Mouse (Mus musculus): ENCODE measurements around the gene Smo. TPM values are rescaled to one million over a fixed set of nuclear protein-coding genes. Genes with fewer than 3 reads are reported as not detected.
A peak's percentile ranks its signal among the peaks of the same experiment; 100 is the strongest.

Gene Smo
- polyA plus RNA-seq (2015; fragmentation: Nextera tagmentation; extraction: Ambion mirVana), result 15.8 and 16.4 TPM in 2 replicates

- ATAC-seq (replicated peaks; ENCODE audit: extremely low read depth, insufficient read depth, low FRiP score), result peak; percentile 94
These were observed at the start of gene Smo for GRCm38 (mm10) chr6:29735336-29735688. Smo (plus strand) TSS chr6:29735503.

DNA sequence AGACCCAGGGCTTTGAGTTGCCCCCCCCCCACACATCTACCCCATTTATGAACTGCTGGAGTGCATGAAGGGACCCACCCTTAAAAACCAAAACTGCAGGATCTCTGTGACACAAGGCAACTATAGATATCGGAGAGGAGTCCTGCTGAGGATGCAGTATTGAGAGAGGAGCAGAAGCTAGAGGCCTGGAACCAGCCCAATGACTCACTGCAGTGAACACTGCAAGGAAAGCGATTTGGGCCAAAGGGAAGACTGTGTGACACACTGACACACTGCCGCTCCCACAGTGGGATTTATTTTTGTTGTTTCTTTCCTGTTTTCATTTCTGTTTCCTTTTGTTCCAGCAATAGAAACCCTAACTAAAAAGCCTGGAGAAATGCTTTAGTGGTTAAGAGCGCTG, 49.4 kb upstream of the Smo start:
- no peaks in the 10 kb centered on the region for H3K36me3 ChIP-seq (ENCODE audit: control insufficient read depth, insufficient read depth)
- no peak overlapping the region for H3K4me2 ChIP-seq (ENCODE audit: low read depth, low read length)
- H3K4me1 ChIP-seq (ENCODE audit: control insufficient read depth, insufficient read depth, low read length), result no peaks in the 10 kb centered on the region
- H3K9me3 ChIP-seq (replicated peaks; ENCODE audit: control insufficient read depth, low read length), result no peaks in the 10 kb centered on the region
- 69% methylated on average over 4 of the region's 4 CpGs for WGBS
- ATAC-seq (replicated peaks; ENCODE audit: extremely low read depth, insufficient read depth, low FRiP score), result no peak
- 0 out of 2 replicates have a peak, but pooled peaks cover 2% of the 10 kb centered on the region for H3K27me3 ChIP-seq (ENCODE audit: control insufficient read depth, insufficient read depth, low read length)
- no peak overlapping the region for H3K27ac ChIP-seq (ENCODE audit: low read length)
- no peak overlapping the region for H3K4me3 ChIP-seq (ENCODE audit: low read length)
- H3K9ac ChIP-seq (ENCODE audit: low read length), result no peak overlapping the region

More at GRCm38 (mm10) chr6:29735336-29735688, at the start of gene Smo:
- Histone ChIP-seq H3K36me3 (ENCODE audit: control insufficient read depth, insufficient read depth) (no peaks in the 10 kb centered on the region), H3K27ac (ENCODE audit: low read length) (peak within 1 kb of the TSS; percentile 97), H3K9ac (ENCODE audit: low read length) (peak within 1 kb of the TSS; percentile 97), H3K9me3 (replicated peaks; ENCODE audit: control insufficient read depth, low read length) (no peaks in the 10 kb centered on the region), H3K4me3 (ENCODE audit: low read length) (peak within 1 kb of the TSS; percentile 97), H3K27me3 (ENCODE audit: control insufficient read depth, insufficient read depth, low read length) (no peaks in the 10 kb centered on the region), H3K4me1 (ENCODE audit: control insufficient read depth, insufficient read depth, low read length) (peaks cover 15% of the 10 kb centered on the region), H3K4me2 (ENCODE audit: low read depth, low read length) (peak within 1 kb of the TSS; percentile 86)
- under 1% methylated on average over 25 of the region's 30 CpGs for WGBS

- Histone ChIP-seq H3K4me3 (ENCODE audit: low read length) (no peak overlapping the region), H3K36me3 (ENCODE audit: control insufficient read depth, insufficient read depth) (no peaks in the 10 kb centered on the region), H3K27me3 (ENCODE audit: control insufficient read depth, insufficient read depth, low read length) (peaks cover 21% of the 10 kb centered on the region), H3K4me2 (ENCODE audit: low read depth, low read length) (no peak overlapping the region), H3K9me3 (replicated peaks; ENCODE audit: control insufficient read depth, low read length) (no peaks in the 10 kb centered on the region), H3K4me1 (ENCODE audit: control insufficient read depth, insufficient read depth, low read length) (peaks cover 4% of the 10 kb centered on the region), H3K27ac (ENCODE audit: low read length) (no peak overlapping the region), H3K9ac (ENCODE audit: low read length) (no peak overlapping the region)
- ATAC-seq (replicated peaks; ENCODE audit: extremely low read depth, insufficient read depth, low FRiP score), result no peak
- WGBS, result 67% methylated on average over 8 of the region's 8 CpGs
These were observed 45.8 kb upstream of the Smo start for GRCm38 (mm10) chr6:29689458-29689857.

DNA sequence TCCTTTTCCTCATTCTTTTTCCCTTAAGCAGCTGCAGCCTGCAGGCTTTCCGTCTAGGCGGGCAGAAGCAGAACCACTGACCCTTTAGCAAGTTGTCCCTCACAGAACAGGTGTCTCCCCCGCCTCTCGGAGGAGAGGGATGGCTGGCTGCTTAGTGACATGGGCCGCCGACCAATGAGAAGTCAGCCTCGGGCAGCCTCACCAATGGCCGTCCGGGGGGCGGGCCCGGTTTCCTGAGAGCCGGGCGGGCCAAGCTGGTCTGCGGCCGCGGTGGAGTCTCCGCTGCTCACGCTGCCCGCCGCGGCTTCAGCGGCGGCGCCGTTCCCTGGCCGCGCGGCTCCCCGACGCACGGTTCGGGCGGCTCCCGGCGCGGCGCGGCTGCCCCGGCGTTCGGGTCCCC, 41.4 kb upstream of the Smo start, which contains the start of gene Tspan33:
Gene Tspan33, plus strand, starts transcription at position 270 of the 400 bp plus-strand sequence.
- peaks cover 8% of the 10 kb centered on the region for H3K4me1 ChIP-seq (ENCODE audit: control insufficient read depth, insufficient read depth, low read length)
- H3K9me3 ChIP-seq (replicated peaks; ENCODE audit: control insufficient read depth, low read length), result no peaks in the 10 kb centered on the region
- H3K9ac ChIP-seq (ENCODE audit: low read length), result peak within 1 kb of the TSS; percentile 85
- WGBS, result under 1% methylated on average over 41 of the region's 41 CpGs
- H3K27me3 ChIP-seq (ENCODE audit: control insufficient read depth, insufficient read depth, low read length), result peaks cover 23% of the 10 kb centered on the region
- H3K27ac ChIP-seq (ENCODE audit: low read length), result no peak within 1 kb of the TSS
- peak within 1 kb of the TSS; percentile 100 for H3K4me2 ChIP-seq (ENCODE audit: low read depth, low read length)
- no peaks in the 10 kb centered on the region for H3K36me3 ChIP-seq (ENCODE audit: control insufficient read depth, insufficient read depth)
- peak within 1 kb of the TSS; percentile 80 for H3K4me3 ChIP-seq (ENCODE audit: low read length)
- peak; percentile 97 for ATAC-seq (replicated peaks; ENCODE audit: extremely low read depth, insufficient read depth, low FRiP score)

DNA sequence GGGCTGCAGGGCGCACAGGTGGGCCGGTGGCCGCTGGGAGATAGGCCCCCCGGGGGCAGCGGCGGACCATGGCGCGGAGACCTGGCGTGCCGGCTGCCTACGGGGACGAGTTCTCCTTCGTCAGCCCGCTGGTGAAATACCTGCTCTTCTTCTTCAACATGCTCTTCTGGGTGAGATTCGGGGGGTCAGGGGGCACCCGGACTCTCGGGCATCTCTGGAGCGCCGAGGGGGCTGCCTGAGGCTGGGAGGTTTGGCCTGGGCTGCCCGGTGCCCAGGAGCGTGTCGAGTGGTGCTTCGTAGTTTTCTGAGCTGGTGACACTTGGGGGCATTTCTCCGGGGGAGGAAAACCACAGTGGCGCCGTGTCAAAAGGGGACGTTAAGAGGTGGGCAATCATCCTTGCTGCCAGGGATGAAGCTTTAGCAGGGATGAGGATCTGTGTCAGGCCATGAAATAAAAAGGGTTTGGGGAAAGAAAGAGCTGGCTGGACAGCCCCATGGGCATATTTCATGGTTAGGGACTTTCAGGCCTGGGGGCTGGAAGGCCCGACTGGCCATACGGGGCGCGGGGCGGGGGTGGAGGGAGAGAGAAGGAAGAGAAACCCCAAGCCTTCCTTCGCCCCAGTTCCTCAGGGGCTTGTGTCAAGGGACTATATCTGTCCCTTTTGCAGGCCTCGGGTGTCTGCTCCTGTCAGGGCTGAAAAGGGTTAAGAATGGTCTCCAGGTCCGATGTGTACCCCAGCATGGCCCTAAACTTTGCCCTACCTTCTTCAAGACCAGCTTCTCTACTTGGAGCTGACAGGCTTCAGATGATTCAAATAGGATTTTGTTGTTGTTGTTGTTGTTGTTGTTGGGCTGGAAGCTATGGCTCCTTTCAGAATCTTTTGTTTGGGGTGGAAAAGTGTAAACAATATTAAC, 40.7 kb upstream of the Smo start:
- no peak overlapping the region for H3K27ac ChIP-seq (ENCODE audit: low read length)
- 0 out of 2 replicates have a peak, but pooled peaks have one; percentile 8 for ATAC-seq (replicated peaks; ENCODE audit: extremely low read depth, insufficient read depth, low FRiP score)
- peak overlapping the region; percentile 80 for H3K4me3 ChIP-seq (ENCODE audit: low read length)
- H3K36me3 ChIP-seq (ENCODE audit: control insufficient read depth, insufficient read depth), result no peaks in the 10 kb centered on the region
- H3K4me1 ChIP-seq (ENCODE audit: control insufficient read depth, insufficient read depth, low read length), result peaks cover 8% of the 10 kb centered on the region
- no peaks in the 10 kb centered on the region for H3K9me3 ChIP-seq (replicated peaks; ENCODE audit: control insufficient read depth, low read length)
- peak overlapping the region; percentile 85 for H3K9ac ChIP-seq (ENCODE audit: low read length)
- WGBS, result 6% methylated on average over 35 of the region's 35 CpGs
- peak overlapping the region; percentile 100 for H3K4me2 ChIP-seq (ENCODE audit: low read depth, low read length)
- peaks cover 21% of the 10 kb centered on the region for H3K27me3 ChIP-seq (ENCODE audit: control insufficient read depth, insufficient read depth, low read length)

GRCm38 (mm10) chr6:29695290-29695674, 40.0 kb upstream of the Smo start:
- Histone ChIP-seq H3K9ac (ENCODE audit: low read length) (no peak overlapping the region), H3K4me3 (ENCODE audit: low read length) (no peak overlapping the region), H3K27me3 (ENCODE audit: control insufficient read depth, insufficient read depth, low read length) (peaks cover 21% of the 10 kb centered on the region), H3K4me1 (ENCODE audit: control insufficient read depth, insufficient read depth, low read length) (peaks cover 8% of the 10 kb centered on the region), H3K4me2 (ENCODE audit: low read depth, low read length) (no peak overlapping the region; the same call in 1 of the 2 replicates), H3K9me3 (replicated peaks; ENCODE audit: control insufficient read depth, low read length) (no peaks in the 10 kb centered on the region), H3K36me3 (ENCODE audit: control insufficient read depth, insufficient read depth) (no peaks in the 10 kb centered on the region), H3K27ac (ENCODE audit: low read length) (no peak overlapping the region)
- 69% methylated on average over 3 of the region's 3 CpGs for WGBS
- ATAC-seq (replicated peaks; ENCODE audit: extremely low read depth, insufficient read depth, low FRiP score), result no peak

GRCm38 (mm10) chr6:29695975-29696374, 39.3 kb upstream of the Smo start:
- Histone ChIP-seq H3K27ac (ENCODE audit: low read length) (no peak overlapping the region), H3K9ac (ENCODE audit: low read length) (no peak overlapping the region), H3K4me1 (ENCODE audit: control insufficient read depth, insufficient read depth, low read length) (peaks cover 8% of the 10 kb centered on the region), H3K4me2 (ENCODE audit: low read depth, low read length) (no peak overlapping the region), H3K27me3 (ENCODE audit: control insufficient read depth, insufficient read depth, low read length) (peaks cover 21% of the 10 kb centered on the region), H3K9me3 (replicated peaks; ENCODE audit: control insufficient read depth, low read length) (no peaks in the 10 kb centered on the region), H3K4me3 (ENCODE audit: low read length) (no peak overlapping the region), H3K36me3 (ENCODE audit: control insufficient read depth, insufficient read depth) (no peaks in the 10 kb centered on the region)
- WGBS, result 59% methylated on average over 7 of the region's 7 CpGs
- ATAC-seq (replicated peaks; ENCODE audit: extremely low read depth, insufficient read depth, low FRiP score), result no peak

- ATAC-seq (replicated peaks; ENCODE audit: extremely low read depth, insufficient read depth, low FRiP score), result no peak
- H3K4me1 ChIP-seq (ENCODE audit: control insufficient read depth, insufficient read depth, low read length), result peaks cover 8% of the 10 kb centered on the region
- H3K4me3 ChIP-seq (ENCODE audit: low read length), result no peak overlapping the region
- no peak overlapping the region for H3K9ac ChIP-seq (ENCODE audit: low read length)
- no peaks in the 10 kb centered on the region for H3K9me3 ChIP-seq (replicated peaks; ENCODE audit: control insufficient read depth, low read length)
- no peak overlapping the region for H3K4me2 ChIP-seq (ENCODE audit: low read depth, low read length)
- no peaks in the 10 kb centered on the region for H3K36me3 ChIP-seq (ENCODE audit: control insufficient read depth, insufficient read depth)
- H3K27me3 ChIP-seq (ENCODE audit: control insufficient read depth, insufficient read depth, low read length), result peaks cover 14% of the 10 kb centered on the region
- no peak overlapping the region for H3K27ac ChIP-seq (ENCODE audit: low read length)
These were observed 38.2 kb upstream of the Smo start for GRCm38 (mm10) chr6:29697139-29697538.

- no peak overlapping the region for H3K4me3 ChIP-seq (ENCODE audit: low read length)
- WGBS, result 34% methylated on average over 3 of the region's 3 CpGs
- no peaks in the 10 kb centered on the region for H3K36me3 ChIP-seq (ENCODE audit: control insufficient read depth, insufficient read depth)
- H3K27ac ChIP-seq (ENCODE audit: low read length), result no peak overlapping the region
- H3K27me3 ChIP-seq (ENCODE audit: control insufficient read depth, insufficient read depth, low read length), result peaks cover 12% of the 10 kb centered on the region
- H3K4me2 ChIP-seq (ENCODE audit: low read depth, low read length), result no peak overlapping the region
- ATAC-seq (replicated peaks; ENCODE audit: extremely low read depth, insufficient read depth, low FRiP score), result no peak
- H3K9ac ChIP-seq (ENCODE audit: low read length), result no peak overlapping the region
- peaks cover 8% of the 10 kb centered on the region for H3K4me1 ChIP-seq (ENCODE audit: control insufficient read depth, insufficient read depth, low read length)
- no peaks in the 10 kb centered on the region for H3K9me3 ChIP-seq (replicated peaks; ENCODE audit: control insufficient read depth, low read length)
These were observed 37.8 kb upstream of the Smo start for GRCm38 (mm10) chr6:29697548-29697947.

All from heart, embryonic 16.5 days (tissue).